Mouse (Mus musculus) G1E-ER4 (cell line): ENCODE results near the gene Ccdc187. TPM values are rescaled to one million over a fixed set of nuclear protein-coding genes. Genes with fewer than 3 reads are reported as not detected.

Experiments
- GATA1 ChIP-seq: IDR thresholded peaks from one replicate; pipeline ENCODE4 v1.8.0; 2012; ENCODE audit warnings: low read length, inconsistent platforms
- polyA plus RNA-seq: library from polyadenylated mRNA; stranded (reverse); fragments of >175 nt; gene quantifications from 2 replicates; pipeline ENCODE4 v1.2.3, GENCODE M21; 2012

Ccdc187 gene
- not detected in 2 replicates for polyA plus RNA-seq

GRCm38 (mm10) chr2:26294457-26294856 lies at the start of gene Ccdc187:
Gene Ccdc187 (minus strand): TSS chr2:26294557.
- TF ChIP-seq GATA1 = no peak

GRCm38 (mm10) chr2:26342609-26343490 lies 48.5 kb upstream of the Ccdc187 start:
- TF ChIP-seq GATA1 = no peak

GRCm38 (mm10) chr2:26342044-26342443 lies 47.7 kb upstream of the Ccdc187 start:
- TF ChIP-seq GATA1 = no peak

GRCm38 (mm10) chr2:26341510-26341981 lies 47.2 kb upstream of the Ccdc187 start:
- no peak for TF ChIP-seq GATA1

DNA sequence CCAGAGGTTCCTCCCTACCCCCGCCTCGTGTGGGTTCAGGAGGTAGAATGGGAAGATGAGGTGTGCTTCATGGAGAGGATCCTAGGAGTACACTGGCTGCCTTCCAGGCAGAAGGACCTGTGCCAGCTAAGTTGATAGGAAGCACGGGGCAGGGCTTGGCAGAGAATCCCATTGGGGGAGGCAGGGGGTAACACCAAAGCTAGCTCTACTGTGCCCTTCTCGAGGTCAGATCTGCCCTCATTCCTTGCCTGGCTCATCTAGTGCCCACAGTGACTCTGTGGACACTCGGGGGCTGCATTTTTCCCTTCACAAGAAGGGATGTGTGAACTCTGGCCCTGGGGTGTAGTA lies 44.8 kb upstream of the Ccdc187 start:
- TF ChIP-seq GATA1 = no peak

- no peak for TF ChIP-seq GATA1
Observed at GRCm38 (mm10) chr2:26338302-26339203, 44.2 kb upstream of the Ccdc187 start.

DNA sequence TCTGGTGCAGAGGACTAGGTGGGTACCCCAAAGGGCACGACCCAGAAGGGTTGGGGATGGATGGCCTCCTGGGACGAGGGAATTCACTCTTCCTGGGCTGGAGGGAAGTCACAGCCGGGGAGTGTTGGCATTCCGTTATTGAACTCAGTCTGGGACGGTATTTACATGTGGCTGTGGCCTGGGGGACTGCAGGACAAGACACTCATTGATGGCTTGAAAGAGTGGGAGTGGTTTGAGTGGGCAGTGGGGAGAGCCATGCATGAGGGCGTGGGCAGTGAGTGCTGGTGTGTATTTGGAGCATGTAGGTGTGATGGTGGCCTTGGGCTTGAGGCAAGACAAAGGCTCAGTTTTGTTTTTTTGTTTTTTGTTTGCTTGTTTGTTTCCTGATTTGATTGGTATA lies 36.3 kb upstream of the Ccdc187 start:
- no peak for TF ChIP-seq GATA1

DNA sequence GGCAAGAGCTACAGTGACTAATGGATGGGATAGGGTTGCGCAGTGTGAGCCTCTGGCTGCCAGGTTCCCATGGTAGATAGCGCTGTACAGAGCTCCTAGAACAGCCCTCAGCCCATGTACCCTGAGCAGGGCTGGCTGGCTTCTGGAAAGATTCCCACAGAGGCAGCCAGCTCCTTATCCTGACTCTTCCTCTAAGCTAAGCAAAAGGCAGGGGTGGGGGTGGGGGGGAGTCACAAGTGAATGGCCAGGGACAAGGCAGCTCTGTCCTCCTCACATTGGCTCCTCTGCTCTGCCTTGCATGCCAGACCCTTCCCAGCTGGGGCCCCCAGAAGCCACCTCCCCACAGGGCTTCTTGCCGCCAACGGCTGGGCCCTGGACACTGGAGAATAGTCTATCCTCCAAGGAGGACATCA lies 35.7 kb upstream of the Ccdc187 start:
- TF ChIP-seq GATA1 = no peak

DNA sequence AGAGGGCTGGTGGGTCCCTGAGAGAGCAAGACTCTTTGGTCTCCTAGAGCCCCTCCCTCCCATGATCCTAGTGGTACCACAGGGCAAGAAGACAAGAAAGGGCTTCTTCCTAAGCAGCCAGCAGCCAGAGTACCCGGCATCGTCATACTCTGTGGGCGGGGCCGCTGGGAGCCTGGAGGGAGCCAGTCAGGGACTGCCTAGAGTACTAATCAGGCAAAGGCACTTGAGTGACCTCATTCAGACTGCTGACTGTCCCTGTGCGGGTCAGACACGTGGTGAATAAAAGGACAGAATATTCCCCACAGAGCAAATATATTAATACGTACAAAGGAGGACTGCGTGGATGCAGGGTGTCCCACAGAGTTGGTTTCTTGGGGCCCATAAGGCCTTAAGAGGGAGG lies 35.0 kb upstream of the Ccdc187 start:
- no peak for TF ChIP-seq GATA1

- TF ChIP-seq GATA1 = no peak
Observed at GRCm38 (mm10) chr2:26327852-26328251, 33.5 kb upstream of the Ccdc187 start.

DNA sequence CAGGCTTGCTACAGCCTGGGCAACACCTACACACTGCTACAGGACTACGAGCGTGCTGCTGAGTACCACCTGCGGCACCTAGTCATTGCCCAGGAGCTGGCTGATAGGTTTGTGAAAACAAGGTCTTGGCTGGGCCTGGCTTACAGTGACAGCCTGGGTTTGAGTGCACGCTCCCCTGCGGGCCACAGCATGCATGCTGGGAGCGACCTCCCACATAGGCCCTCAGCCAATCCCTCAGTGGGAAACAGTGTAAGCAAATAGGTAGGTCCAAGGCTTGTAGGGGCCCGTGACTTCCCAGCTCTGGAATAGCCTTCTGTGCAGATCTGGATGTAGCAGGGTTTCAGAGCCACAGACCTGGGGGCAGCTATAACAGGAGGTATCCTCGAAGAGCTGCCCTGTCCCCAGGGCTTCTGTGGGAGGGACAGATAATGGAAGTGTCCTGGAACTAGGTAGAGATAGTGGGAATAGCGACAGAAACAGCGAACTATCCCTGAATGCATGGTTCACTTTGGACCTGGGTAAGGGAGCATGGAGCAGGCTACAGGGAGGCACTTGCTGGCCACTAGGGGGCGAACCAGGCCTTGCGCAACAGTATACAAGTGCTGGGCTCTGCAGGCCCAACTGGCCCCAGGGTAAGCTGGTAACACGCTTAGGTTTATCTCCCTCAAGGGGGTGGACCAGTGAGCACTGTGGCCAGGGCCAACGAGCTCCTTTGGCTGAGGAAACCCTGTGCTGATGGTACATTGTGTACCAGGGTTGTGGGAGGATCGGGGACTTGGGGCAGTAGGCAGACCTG lies 31.2 kb upstream of the Ccdc187 start:
- TF ChIP-seq GATA1 = no peak

- TF ChIP-seq GATA1 = no peak
Observed at GRCm38 (mm10) chr2:26324917-26325316, 30.6 kb upstream of the Ccdc187 start.

DNA sequence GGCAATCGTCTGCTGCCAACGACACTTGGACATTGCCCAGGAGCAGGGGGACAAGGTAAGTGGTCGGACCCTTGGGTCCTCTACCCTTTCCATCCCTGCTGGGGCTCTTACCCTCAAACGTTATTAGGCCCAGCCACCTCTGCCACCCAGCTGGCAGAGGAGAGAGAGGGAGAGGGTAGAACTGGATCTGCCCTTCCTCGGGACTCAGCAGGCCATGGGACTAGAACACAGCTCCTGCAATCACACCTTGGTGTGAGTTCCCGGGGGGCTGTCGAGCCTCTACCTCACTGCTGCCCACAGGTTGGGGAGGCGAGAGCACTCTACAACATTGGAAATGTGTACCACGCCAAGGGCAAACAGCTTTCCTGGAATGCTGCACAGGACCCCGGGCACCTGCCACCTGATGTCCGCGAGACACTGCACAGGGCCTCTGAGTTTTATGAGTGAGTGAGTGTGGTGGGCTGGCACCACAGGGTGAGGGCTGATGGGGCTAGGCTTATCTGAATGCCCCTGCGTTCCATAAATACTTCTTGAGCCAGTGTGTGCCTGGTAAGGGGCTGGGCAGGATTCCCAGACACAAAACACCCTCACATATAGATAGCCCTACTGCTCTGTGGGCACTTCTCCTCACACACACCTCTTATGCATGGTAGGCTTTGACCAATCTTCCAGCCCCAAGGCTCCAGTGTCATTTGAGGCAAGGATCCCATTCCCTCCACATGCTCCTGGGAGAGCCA lies 29.4 kb upstream of the Ccdc187 start:
- TF ChIP-seq GATA1 = no peak

DNA sequence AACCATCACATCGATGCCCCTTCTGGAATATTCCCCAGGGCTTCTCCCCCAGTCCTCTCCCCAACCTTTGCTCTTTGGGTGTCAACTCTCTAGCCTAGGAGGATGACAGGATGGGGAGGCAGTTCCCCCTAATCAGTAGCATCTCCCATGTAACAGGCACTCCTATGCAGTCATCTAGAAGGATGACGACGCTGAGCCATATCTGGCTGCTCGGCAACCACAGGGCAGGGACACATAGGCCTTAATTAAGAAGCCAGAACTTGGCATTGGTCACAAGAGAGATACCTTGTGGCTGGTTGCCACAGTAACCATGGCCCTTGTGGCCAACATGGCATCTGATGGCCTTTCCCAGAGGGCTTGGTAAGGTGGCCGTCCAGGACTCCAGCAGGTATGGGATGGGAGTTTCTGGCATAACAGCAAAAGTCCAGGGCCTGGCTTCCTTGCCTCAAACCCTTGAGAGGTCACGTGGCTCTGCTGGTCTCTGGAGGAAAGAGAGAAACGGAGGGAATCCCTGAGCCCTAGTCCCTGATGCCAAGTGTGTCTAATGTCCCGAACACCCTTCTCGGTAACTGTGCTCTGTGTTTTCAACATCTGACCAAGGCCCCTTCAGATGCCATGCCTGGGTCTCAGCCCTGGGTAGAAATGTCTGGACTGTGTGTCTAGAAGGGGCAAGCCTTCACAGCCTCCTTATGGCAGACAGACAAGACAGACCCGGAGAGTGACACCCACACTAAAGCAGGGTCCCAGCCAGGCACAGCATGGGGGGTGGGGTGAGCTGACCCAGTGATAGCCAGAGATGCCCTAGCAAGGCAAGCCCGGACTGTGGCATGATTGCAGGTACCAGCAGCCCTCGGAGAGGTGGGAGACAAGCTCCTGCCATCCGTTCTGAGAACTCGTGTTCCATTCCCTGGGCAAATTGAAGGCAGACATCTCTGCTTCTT lies 26.2 kb upstream of the Ccdc187 start:
- TF ChIP-seq GATA1 = no peak
